Mouse (Mus musculus): Measurements from ENCODE around the gene Uhrf2. TPM values are rescaled to one million over a fixed set of nuclear protein-coding genes. Genes with fewer than 3 reads are reported as not detected.

Gene Uhrf2
- polyA plus RNA-seq, 2 experiments from 2014 or later = 32.2 to 45.3 TPM

DNA sequence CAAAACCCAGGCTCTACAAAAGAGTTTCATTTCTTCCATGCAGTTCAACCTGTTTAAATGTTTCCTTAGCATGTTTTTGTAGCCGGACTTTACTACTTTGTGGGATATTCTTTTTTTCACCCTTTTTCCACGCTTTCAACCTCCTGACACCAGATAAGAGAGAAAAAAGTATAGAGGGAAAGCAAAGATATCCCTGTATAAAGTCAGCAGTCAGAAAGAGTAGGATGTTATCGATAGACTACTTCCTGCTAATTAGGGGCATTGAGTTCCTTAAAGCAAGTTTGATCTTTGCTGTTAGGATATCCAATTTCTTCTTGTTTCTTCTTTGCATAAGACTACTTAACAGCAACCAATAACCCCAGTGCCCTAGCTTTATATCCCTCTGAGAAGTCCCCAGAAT, 21.2 kb downstream of the Uhrf2 start:
- ATAC-seq = no peak

DNA sequence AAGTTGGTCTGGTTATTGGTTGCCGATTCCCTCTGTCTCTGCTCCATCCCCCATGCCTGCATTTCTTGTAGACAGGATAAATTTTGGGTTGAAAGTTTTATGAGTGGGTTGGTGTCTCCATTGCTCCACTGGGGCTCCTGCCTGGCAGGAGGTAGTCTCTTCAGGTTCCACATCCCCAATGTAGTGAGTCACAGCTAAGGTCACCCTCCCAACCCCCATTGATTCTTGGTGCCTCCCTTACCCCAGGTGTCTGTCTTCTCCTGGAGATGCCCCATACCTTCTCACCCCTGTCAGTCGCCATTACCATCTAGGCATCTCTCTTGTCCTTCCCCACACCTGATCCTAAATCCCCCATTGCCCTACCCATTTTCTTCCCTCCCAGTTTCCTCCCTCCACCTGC, 23.9 kb downstream of the Uhrf2 start:
- ATAC-seq = no peak

DNA sequence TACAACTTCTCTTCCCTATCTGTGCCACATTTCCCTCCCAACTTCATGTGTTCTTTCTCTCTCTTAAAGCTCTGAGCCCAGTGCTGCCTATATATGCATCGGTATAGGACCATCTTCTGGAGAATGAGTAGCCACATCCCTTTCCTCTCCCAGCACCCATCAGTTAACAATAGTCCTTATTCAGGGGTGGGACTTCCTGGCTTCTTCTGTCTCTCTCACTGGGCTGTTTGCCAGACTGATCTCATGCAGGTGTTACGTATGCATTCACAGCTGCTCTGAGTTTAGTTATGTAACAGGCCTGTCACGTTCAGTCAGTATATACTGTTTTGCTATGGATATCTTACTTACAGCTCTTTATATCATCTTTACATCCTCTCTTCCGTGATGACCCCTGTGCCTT, 35.5 kb downstream of the Uhrf2 start:
- ATAC-seq = no peak

DNA sequence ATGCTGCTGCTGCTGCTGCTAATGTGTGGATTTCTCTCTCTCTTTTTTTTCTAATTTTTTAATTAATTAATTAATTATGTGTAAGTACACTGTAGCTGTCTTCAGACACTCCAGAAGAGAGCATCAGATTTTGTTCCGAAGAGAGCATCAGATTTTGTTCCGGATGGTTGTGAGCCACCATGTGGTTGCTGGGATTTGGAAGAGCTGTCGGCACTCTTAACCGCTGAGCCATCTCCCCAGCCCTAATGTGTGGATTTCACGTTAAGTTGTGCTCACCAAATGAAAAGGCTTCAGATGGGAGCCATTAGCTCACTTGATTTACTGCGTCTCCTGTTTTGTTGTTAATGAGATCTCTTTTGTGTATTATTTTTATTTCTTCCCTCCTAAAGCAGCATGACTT, 59.9 kb downstream of the Uhrf2 start:
- ATAC-seq = no peak

DNA sequence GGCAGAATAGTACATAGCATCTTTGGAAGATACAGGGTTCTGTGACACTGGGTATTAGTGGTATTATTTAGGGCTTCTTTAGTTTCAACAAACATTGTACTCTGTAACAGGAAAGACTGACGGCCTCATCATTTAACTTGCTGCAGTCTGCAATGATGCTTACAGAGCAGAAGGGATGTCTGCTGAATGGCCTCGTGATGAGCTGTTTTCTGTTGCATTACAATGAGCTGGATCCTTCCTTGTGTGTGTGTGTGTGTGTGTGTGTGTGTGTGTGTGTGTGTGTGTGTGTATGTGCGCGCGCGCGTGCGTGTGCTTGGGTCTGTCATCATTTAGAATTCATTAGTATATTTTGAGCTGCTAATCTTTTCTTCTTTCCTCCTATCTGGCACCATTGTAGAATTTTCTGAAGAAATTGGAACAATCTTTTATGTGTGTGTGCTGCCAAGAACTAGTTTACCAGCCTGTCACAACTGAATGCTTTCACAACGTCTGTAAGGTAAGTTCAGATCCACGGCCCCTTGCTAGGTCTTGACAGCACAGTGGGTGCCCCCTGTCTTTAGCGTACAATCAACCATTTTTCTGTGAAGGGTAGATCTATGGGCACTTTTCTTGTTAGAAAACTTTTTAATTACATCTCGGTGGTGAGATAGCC, 61.5 kb downstream of the Uhrf2 start:
- ATAC-seq = no peak

DNA sequence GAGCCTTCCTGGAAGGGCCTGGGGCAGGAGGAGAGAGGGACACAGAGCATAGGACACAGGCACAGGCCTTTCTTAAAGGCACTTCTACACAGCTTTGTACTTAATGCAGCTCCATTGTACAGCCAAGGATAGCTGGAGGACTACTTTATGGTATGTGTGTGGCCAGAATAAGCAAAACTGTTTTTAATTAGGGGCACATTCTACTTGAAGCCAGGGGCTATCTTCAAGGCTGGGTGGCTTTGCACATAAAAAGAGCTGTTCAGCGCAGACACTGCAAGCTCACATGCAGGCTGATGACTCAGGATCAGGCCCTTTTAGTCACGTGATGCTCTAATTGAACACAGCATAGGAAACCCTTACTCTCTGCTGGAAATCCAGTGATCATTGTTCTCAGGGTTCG, 65.9 kb downstream of the Uhrf2 start:
- no peak for ATAC-seq

DNA sequence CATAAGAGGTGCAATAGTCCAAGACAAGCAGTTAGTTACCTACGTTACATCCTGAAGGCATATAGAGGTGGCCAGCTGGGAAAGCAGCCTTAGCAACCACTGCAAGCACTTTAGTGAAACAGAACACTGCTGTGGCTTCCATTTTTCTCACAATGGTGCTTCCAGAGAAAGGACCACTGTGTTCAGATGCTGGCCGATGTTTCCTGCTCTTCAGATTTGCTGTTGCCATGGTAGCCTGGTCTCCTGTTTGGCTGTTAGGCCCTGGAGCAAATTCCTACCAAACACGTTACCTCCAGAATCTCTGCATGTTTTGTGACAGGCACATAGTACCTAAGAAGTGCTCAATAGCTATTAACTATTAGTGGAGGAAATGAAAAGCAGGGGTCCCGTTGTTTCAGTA, 66.7 kb downstream of the Uhrf2 start:
- ATAC-seq = no peak

DNA sequence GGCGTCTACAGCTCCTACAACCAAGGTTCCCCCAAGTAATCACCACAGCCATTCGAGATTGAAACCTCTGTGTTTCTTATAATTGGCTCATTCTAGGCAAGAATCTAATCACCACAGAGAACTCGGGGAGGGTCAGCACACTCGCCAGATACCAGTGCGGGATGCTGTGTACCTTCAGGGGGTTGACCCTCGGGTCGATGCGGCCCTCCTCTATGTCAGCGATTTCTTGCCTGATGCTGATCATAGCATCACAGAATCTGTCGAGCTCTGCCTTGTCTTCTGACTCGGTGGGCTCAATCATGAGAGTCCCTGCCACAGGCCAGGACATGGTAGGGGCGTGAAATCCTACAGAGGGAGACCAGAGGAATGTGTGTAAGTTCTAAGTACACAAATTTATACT, 70.3 kb downstream of the Uhrf2 start:
- ATAC-seq = no peak

DNA sequence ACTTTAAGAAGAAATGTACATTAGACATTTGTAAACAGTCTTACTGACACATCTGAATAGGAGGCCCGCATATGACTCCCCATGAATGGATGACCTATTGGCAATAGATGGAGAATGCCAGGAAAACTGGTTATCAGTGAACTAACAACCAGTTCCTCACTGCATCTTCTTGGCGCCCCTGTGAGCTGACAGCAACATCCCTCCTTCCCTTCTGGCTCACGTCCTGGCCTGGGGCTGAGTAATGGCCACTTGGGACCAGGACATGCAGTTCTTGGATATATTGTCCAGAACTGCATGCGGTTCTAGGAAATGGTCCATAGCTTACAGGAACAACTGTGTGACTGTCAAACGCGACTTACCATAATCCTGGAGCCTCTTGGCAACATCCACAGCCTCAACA, 72.3 kb downstream of the Uhrf2 start:
- ATAC-seq = no peak

DNA sequence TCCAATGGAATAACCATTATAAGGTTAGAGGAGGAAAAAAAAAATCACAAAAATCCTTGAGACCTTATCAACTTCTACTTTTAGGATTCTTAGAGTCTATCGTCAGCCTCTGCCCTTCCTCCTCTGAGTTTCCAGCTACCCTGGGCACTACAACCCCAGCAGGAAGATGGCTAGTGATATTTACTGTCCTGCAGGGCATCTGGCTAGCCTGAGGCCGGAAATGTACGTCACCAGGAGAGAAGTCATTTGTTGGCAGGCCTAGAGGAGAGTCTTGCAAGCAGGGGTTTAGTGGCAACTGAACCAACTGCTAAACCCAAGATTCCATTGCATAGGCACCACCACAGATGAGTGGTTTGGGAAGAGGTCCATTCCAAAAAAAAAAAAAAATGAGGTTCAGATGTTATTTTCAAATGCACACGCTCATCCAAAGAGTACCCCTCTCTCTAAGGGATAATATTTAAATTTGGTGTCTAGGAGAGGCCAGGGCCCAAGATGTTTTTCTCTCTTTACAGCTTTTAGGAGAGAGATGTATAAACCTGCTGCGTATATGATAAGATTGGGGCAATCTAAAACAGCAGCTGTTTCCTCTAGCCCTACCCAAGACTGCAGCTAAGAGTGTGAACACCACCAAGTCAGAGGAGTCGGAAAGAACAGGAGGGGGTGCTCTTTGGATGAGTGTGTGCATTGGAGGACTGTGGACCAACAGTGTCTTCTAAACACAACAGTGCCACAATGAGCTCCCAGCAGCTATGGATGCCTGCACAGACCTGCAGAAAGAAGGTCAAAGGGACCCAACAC, 74.9 kb downstream of the Uhrf2 start:
- ATAC-seq = no peak

DNA sequence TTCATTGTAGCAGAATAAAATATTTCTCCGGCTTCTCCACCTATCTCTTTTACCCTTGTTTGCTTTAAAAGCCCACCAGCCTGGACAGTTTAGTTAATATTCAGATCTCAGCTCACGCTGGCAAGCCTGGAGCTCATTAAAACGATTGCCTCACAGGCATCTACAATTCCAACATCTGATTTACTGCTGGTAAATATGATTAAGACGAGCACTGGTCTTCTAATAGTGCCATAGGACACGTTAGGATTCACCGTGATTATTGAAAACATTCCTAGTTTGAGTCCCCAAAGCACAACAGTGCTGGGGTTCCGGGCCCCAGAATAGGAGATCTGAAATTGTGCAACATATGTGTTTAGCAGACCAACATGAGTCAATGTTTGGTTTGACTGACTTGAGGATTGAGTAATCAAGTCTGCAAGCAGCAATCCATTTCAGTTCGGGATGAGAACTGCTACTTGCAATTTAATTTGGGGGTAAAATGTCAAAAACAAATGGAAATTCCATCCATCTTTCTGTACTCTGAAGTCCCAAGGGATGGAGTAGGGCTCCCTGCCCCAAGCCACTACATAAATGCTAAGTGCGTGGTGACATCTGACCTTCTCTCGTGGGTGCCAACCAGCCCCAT, 77.0 kb downstream of the Uhrf2 start:
- no peak for ATAC-seq

DNA sequence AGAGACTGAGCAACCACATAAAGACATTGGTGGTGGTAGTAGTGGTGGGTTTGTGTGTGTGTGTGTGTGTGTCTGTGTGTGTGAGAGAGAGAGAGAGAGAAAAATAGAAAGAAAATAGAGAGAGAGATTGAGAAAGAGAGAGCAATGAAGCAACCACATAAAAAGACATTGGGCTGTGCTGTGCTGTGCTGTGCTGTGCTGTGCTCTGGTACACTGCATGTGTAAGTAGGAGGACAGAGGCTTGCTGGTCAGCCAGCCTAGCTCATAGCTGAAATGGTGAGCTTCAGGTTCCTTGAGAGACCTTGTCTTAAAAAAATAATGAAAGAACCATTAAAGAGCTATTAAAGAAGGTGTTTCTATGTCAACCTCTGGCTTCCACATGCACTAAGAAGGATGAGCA, 78.3 kb downstream of the Uhrf2 start:
- ATAC-seq = no peak

DNA sequence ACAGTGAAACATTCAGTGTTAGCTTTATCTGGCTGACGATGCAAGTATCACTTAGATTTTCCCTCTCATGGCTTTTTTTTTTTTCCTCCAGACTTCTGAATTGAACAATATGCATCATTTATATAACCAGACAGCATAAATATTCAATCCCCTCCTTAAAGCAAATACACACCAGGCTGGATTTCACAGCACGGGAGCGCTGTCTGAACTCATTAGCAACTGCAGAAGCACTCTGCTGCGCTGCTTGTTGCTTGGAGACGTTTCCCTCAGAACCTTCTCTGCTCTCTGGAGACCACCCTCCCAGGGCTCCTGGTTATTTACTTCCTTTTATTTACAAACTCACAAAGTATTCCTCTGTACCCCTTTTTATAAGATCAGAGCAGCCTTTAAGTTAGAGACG, 78.8 kb downstream of the Uhrf2 start:
- ATAC-seq = no peak

DNA sequence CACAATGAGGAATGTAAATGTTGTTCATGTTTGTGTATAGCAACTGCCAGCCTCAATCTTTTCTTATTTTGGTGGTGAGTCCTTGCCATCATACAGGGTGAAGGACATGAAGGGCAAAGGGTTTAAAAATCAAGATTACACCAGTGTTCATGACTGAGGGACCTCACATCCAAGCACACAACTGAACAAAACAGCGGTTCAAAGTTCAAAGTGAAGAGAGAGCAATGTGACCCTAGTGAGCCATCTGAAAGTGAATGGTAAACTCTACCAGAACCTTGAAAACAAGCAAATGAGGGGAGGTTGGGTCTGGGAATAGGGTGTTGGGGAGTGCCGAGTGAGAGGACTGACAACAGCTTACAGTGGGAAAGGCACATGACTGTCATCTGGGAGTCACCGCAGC, 81.1 kb downstream of the Uhrf2 start:
- no peak for ATAC-seq

DNA sequence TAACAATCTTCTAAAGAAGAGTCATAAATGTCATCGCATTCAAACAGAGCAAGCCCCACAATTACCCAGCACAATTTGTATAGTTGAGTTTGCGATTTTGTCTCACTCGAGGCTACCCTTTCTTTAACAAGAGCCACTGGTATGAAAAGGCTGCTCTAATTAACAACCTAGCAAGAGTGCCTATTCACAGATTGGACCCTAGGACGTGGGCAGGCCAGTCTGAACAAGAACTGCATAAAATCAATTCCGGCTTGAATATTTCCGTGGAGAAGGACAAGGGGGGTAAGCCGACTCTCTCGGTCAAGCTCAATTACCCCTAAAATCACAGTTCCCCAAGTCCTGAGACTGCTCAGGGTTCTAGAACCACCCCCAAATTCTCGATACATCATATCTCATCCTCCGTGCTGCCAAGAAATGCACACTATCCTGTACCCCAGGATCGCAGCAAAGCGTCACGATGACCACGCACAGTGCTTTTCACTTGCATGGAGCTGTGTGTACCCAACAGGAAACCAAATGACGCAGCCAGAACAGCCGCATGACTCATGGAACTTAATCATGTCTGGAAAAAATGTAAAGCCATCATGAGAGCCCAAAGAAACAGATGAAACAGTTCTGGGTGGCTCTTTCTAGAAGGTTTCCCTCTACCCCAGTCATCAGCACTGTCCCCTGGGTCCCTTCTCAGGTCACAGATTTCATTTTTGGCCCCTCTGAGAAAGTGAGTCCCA, 82.8 kb downstream of the Uhrf2 start:
- ATAC-seq = no peak

DNA sequence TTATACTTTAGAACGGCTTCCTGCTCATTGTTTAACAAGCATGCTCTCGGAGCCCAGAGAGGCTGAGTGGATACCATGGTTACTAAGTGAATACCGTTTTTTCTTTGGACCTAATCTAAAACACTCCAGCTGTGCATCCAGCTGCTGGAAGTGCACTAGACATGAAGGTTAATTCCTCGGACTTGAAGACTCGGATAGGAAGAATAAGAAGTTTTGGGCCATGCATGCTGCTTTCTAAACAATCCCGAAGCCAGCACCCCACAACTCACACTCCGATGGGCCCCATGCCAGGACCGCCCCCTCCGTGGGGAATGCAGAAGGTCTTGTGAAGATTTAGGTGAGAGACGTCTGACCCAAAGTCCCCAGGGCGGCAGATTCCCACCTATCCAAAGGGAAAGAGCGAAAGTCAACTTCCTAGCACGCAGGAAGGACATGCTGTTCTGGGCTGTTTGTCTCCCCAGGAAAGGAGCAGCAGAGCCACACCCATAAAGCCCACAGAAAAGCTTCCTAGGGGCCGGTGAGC, 84.7 kb downstream of the Uhrf2 start:
- ATAC-seq = no peak

DNA sequence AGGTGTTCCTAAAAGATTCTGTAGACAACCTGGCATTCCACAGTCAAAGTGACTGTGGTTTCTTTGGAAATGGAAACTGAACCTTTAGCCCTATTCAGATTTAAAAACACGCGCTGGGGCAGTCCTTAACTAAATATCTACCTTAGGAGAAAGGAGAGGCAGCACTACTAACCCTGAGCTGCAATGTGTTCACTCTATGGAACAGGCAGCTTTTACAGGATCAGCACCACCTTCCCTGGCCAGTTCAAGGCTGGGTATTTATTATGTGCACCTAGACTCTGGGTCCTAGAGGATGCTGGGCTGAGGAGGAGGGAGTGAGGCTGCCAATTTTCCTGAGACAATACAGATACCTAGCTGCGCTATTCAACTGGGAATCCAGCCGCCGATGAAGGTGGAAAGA, 85.3 kb downstream of the Uhrf2 start:
- ATAC-seq = no peak

DNA sequence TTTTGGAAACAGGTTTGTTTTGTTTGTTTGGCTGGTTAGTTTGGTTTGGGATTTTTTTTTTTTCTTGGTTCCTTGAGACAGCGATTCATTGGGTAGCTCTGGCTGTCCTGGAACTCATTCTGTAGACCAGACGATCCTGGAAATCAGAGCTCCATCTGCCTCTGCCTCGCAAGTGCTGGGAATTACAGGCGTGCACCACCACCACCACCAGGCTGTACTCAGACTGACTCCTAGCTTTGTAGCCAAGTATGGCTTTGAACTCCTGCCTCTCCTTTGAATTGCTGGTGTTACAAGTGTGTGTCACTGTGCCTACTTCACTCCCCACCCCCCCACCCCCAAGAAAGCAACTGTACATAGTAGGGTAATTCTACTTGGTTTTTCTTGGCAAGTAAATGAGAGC, 86.9 kb downstream of the Uhrf2 start:
- no peak for ATAC-seq

DNA sequence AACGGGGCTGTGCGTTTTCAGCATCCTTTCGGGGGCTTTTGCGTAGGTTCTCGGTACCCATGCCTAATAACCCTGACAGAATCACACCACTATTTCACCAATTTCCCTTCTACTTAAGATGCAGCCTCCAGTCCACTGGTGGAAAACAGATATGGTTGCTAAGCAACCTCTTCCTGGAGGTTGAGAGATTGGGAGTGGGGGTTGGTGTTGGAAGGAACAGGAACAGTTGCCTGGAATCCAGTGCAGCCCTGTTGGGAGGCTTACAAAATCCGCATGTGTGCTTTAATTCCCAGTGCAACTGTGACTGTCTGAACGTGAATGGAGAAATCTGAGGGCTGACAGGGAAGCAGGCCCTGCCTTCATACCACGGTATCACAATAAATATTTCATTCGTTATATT, 87.5 kb downstream of the Uhrf2 start:
- ATAC-seq = no peak

DNA sequence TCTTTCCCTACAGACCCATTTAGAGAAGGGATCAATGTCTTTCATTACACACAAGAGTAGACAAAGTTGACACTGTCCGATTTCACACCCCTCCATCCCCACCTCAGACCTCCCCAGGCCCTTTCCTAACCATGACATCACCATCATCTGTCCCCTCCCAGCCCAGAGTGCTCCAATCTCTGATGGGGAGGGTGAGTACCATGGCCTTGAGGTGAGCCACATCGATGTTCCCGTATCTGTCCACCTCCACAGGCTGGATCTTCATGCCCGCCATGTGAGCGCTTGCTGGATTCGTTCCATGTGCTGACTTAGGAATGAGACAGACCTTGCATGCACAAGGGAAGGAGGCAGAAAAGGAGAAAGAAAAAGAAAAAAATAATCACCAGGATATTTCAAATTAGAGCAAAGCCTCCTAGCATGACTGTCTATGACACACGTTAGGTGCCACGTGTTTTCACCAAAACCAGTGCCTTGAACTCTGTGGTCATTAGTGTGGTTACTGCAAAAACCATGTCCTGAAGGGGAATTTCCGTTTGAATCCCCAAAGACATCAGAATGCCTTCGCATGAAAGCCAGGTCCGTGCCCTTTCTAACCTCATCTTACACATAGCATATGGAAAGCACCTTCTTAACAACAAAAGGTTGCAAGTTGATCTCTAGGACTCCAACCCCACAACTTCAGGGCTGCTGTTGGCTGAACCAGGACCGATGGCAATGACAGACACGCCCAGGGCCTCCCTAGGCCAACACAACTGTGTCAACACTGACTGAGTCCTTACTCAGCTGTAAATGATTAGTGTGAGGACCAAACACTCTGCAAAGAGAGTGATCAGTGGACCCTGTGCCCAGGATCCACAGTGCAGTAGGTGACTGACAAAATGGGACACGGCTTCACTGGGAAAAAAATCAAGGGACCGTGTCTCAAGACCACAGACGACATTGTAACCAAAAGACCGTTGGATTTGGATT, 88.3 kb downstream of the Uhrf2 start:
- ATAC-seq = no peak

DNA sequence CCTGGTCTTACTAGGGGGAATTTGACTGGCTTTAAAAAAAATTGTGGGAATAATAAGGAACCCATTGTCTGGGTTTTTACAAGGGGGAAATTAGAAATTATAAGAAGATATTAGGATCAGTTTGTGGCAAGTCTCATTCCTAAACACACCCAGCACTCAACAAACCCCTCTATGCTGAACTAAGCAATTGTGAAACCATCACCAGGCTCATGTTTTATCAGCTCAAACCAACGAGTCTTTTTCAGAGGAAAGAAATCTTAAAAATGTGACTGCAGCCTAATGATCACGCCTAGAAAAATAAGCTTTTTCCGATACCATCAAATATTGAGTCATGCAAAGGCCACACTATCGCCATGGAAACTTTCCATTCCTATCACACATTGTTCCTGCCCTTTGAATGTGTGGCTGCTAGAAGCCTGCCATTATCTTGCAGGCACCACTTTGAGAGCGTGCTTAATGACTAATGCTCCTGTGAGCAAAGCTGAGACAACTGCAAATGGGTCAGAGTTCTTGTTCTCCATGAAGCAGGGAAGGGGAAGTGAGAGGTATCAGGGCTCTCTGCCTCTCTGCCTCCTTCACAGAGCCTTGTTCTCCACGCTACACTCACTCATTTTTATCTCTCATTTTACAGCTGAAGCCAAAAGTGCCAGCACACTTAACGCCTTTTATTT, 94.8 kb downstream of the Uhrf2 start:
- ATAC-seq = no peak

Measured in activated CD4-positive, CD25-positive, alpha-beta regulatory T cell, adult 4 months (primary cell).